Mouse (Mus musculus) telencephalon, adult 2 months (tissue): ENCODE measurements around the gene Mfsd2b.
"Not testable (repeated sequence)": the region's sequence is repeated elsewhere in the genome, so short reads cannot be mapped to it uniquely, and the experiment has no call there.

Source experiments
- DNase-seq: peaks from one replicate; pipeline ENCODE4 v3.0.0-alpha.2; 2011; ENCODE audit warnings: low read depth, low spot score

Mfsd2b gene

DNA sequence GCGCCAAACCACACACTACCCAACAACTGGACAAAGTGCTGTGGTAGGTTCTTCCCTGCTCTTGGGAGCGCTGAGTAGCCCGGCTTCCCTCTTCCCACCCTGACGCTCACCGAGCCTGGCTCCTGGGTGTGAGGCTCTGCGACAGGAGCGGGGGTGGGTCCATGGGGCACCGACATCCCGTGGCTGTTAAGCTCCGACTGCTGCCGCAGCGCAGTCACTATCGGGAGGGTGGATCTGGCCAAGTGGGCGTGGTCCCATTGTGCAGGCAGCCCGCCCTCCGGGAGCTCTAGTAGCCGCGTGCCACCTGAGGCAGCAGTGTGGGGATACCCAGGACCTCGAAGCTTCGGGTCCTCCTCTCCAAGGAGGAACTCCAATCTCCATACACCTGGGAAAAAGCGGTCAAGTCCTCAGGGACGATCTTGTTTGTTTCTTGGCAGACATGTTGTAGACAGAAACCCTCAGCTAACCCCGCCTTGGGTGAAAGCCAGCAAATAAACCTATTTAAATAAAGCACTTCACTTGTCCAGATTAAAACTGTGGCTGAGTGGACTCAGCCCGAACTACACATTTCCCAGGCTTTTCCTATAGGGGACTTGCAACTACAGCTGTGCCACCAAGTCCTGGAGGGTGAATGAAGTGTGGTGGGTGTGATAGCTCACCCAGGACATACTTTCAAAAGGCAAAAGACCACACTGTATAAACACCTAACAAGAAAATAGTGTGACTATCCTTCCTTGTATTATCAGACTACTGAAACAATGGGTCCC is at the start of gene Mfsd2b:
Gene Mfsd2b (minus strand): TSS at position 199 of the 767 bp plus-strand sequence.
- no peak for DNase-seq

GRCm38 (mm10) chr12:4917805-4918591 is 43.8 kb upstream of the Mfsd2b start:
- peak; percentile 44 for DNase-seq

DNA sequence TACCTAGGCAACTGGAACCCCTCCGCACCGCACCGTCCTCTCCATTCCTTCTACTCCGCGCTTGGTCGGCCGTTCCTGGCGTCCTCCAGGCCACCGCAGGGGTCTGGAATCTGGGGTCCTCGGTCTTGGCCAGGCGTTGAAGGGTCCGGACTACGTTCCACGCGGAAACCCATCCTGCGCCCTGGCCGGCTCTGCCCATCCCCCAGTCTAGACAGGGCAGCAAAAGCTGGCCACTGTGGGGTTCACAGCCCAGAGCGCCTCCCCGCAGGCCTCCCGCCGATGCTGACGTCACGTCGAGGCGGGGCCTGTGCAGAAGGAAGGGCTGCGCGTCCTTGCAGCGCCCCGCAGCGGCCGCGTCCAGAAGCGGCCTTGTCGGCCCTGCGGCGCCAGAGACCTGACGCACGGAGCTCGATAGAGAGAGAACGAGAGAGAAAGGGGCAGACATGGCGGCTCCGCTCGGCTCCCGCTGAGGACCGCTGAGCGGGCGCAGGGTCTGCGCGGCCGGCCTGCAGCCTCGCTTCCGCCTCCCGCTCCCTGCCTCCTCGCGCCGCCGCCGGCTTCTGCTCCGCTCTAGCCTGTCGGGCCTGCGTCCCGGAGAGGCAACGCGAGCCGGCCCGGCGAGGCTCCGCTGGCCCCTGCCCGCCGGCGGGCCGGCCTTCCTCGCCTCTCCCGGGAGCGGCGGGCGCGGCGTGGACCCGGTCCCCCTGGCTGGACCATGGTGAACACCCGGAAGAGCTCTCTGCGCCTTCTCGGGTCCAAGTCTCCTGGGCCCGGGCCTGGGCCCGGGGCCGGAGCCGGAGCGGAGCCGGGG is 43.0 kb upstream of the Mfsd2b start, which contains the start of gene Atad2b:
Gene Atad2b (plus strand): TSS at position 360 of the 811 bp plus-strand sequence.
- peak; percentile 88 for DNase-seq

GRCm38 (mm10) chr12:4914944-4915343 is 40.8 kb upstream of the Mfsd2b start:
- DNase-seq = no peak

DNA sequence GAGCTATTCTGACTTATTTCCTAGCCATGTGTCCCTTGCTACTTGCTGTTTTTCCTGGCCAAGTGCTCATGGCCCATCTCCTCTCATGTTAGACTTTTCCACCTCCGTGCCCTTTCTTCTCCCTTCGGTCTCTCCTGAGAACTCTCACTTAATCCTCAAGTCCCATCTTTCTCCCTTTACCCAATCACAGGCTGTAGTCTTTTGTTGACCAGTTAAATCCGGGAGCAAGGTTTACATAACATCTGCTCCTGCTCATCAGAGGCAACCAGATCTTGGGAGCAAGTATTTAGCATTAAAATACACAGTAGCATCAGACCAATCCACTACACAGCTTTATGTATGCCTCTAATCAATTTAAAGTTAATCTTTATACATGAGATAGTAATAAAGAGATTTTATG is 40.3 kb upstream of the Mfsd2b start:
- no peak for DNase-seq

- DNase-seq = no peak
Measured at GRCm38 (mm10) chr12:4911716-4912115, 37.6 kb upstream of the Mfsd2b start.

DNA sequence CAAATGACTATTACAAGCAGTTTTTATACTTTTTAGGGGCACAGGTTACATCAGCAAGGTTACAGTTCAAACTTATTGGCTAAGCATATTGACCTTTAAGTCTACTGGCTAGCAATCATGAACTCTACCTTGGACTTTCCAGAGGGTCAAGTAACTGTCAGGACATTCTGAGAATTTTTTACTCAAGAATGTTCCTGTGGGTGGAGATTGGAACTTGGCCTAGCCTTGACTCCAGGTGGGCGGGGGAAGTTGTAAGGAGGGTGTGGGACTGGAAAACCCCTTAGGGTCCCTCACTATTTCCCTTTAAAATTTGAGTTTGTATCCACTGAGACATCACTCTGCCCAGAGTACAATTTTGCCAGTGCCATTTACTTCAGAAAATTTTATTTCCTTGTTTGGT is 36.3 kb upstream of the Mfsd2b start:
- DNase-seq = not testable (repeated sequence)

DNA sequence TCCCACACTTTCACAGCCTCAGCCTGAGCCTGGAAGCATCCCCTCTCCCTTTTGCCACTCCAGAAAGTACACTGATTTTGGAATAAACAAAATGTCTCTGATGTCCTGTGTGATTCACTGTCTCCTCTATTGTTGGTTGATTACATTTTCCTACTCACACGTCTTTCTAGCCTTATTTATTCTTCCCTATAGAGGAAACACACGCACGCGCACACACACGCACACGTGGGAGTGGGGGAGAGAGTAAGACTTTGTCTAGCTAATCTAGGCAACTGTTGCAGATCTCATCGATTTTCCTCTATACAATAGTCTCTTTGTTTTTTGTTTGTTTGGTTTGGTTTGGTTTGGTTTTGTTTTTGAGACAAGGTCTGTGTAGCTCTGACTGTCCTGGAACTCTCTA is 34.2 kb upstream of the Mfsd2b start:
- no peak for DNase-seq

DNA sequence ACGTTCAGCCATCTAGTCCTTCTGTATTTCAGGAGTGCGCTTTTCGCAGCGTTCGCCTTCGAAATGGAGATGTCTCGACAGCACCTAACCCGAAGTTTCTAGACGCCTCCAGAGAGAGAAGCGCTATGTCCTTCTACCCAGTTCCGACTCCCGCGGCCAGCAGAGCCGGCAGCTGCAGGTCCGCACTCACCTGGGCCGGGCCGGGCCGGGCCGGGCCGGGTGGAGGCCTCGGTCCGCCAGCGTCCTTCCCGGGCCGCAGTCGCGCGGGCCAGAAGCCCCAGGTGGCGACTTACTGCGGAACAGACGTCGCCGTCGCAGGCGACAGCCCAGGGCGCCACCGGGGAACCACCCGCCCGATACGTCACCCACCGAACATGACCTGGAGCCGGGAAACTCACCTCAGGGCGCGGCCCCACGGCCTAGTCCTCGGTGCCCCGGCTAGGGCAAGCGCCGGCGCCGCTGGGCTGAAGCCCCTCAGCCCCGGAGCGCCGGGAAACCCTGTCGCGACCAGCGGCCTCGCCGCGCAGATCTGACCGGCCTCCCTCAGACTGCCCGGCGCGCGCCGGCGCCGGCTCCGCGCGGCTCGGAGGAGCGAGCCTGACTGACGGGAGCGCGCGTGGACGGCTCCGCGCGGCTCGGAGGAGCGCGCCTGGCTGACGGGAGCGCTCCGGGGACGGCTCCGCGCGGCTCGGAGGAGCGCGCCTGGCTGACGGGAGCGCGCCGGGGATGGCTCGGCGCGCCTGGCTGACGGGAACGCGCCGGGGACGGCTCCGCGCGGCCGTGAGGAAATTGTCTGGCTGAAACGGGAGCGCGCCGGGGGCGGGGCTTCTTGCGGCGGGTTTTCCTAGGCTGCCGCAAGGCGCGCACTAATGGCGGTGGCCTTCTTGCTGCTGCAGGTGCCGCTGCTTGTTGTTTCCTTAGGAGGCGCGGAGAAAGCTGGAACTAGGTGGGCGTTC is 33.1 kb upstream of the Mfsd2b start, which contains the start of gene Ubxn2a:
Gene Ubxn2a (minus strand): TSS at position 755 of the 956 bp plus-strand sequence.
- peak; percentile 82 for DNase-seq

GRCm38 (mm10) chr12:4906476-4906875 is 32.3 kb upstream of the Mfsd2b start:
- DNase-seq = no peak

DNA sequence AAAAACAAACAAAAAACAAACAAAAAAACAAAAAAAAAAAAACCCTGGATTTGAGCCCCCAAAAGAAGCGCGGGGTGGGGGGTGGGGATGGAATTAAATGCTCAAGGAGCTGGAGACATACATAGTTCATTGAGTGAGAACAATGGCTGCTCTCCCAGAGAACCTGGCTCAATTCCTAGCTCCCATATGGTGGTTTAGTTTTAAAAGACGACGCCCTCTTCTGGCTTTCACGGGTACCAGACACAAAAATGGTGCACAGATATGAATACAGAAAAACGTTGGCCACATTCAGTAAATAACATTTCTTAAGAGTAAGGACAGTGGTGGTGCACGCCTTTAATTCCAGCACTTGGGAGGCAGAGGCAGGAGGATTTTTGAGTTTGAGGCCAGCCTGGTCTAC is 31.8 kb upstream of the Mfsd2b start:
- DNase-seq = no peak

GRCm38 (mm10) chr12:4898024-4898423 is 23.9 kb upstream of the Mfsd2b start:
- DNase-seq = no peak

DNA sequence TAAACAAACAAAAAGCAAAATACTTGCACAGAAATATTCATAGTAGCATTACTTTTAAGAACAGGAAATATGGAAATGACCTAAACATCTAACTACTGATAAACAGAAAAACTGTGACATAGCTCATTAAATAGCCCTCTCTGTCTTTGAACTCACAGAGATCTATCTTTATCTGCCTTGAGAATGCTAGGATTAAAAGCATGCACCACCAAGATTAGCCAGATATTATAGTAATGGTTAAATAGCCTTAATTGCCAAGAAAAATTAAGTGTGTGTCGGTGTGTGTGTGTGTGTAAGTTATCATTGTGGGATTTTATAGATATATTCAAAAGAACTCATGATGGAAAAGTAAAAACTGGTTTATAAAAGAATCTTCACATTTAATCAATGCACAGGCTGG is 15.7 kb upstream of the Mfsd2b start:
- DNase-seq = no peak

- DNase-seq = no peak
Measured at GRCm38 (mm10) chr12:4889251-4889650, 15.1 kb upstream of the Mfsd2b start.

- DNase-seq = no peak
Measured at GRCm38 (mm10) chr12:4888739-4889138, 14.6 kb upstream of the Mfsd2b start.

GRCm38 (mm10) chr12:4886581-4886980 is 12.4 kb upstream of the Mfsd2b start:
- not testable (repeated sequence) for DNase-seq

- DNase-seq = no peak
Measured at GRCm38 (mm10) chr12:4885062-4885461, 10.9 kb upstream of the Mfsd2b start.

DNA sequence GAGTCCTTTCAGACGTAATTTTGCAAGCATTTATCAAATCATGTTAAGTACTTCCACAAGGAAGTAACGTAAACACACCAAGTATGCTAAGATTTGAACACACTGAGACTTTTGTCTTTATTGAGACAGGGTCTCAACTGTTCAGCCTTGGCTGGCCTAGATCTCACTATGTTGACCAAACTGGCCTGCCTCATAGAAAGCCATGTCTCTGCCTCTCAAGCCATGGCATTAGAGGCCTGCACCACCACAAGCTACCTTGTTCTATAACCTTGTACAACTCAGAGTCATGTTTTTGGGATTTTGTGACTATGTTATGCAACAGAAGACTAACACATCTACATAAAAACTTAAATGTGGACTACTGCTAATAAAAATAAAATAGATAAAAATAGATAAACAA is 7.9 kb upstream of the Mfsd2b start:
- DNase-seq = no peak

GRCm38 (mm10) chr12:4879048-4879447 is 4.9 kb upstream of the Mfsd2b start:
- DNase-seq = no peak

- no peak for DNase-seq
Measured at GRCm38 (mm10) chr12:4878296-4878783, 4.2 kb upstream of the Mfsd2b start.

- no peak for DNase-seq
Measured at GRCm38 (mm10) chr12:4875623-4876022, 1.5 kb upstream of the Mfsd2b start.
